Mouse (Mus musculus): ENCODE measurements around the gene Zbtb8a. TPM values are rescaled to one million over a fixed set of nuclear protein-coding genes. Genes with fewer than 3 reads are reported as not detected.
"Not testable (repeated sequence)": the region's sequence is repeated elsewhere in the genome, so short reads cannot be mapped to it uniquely, and the experiment has no call there.

Gene Zbtb8a
- polyA plus RNA-seq (2015; fragmentation: Nextera tagmentation; extraction: Ambion mirVana) = 12.3 and 13.7 TPM in 2 replicates

DNA sequence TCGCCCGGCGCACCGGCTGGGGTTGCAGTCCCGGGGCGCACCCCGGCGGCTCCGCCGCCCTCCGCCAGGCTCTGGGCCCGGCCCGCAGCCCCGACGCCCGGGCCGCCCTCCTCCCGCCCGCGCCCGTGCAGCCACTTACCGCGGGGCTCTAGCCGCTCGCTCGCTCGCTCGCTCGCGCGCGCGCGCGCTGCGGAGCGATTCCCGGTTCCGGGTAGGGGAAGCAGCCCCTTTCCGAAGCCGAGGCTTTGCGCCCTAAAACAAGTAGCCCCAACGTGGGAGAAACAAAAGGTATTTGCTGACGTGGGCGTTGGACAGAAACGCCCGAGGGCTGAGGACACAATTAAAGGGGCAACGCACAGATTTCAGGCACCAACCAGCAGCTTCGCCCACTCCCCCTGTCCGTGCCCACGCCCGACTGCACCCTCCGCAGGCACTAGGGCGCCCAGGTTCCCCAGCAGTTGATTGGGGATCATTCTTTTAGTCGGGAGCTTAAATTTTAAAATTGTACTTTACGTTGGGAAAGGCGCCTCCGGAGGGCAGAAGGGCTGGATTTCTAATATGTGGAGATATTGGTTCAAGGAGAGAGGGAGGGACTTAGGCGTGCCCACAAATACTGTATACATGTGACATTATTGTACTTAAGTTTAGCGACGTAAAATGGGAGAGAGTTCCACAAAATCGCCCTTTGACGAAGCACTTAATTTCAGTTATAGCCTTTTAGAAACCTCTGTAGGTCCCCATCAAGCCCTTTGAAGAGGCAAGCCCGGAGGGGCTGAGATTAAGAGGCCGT, at the start of gene Zbtb8a:
Gene Zbtb8a (minus strand): TSS at position 516 of the 790 bp plus-strand sequence.
- H3K36me3 ChIP-seq (ENCODE audit: insufficient read depth, low read length) = no peaks in the 10 kb centered on the region
- peak; percentile 14; the same call in 1 of the 2 replicates for TF ChIP-seq CTCF (IDR thresholded peaks at IDR 0.05; ENCODE audit: low read depth)
- H3K9me3 ChIP-seq (replicated peaks; ENCODE audit: low read length) = no peaks in the 10 kb centered on the region
- WGBS = 2% methylated on average over 53 of the region's 65 CpGs
- no peaks in the 10 kb centered on the region for H3K27me3 ChIP-seq (ENCODE audit: insufficient read depth, low read length)
- ATAC-seq (replicated peaks; ENCODE audit: low FRiP score, low read depth) = peak; percentile 74
- DNase-seq (ENCODE audit: low spot score) = peak; percentile 79
- H3K4me1 ChIP-seq (replicated peaks; ENCODE audit: insufficient read depth, low read length) = peaks cover 8% of the 10 kb centered on the region; the same call in 1 of the 2 replicates
- H3K27ac ChIP-seq = peak within 1 kb of the TSS; percentile 81
- peak within 1 kb of the TSS; percentile 94 for H3K9ac ChIP-seq (ENCODE audit: low read depth, low read length)
- peak within 1 kb of the TSS; percentile 66 for H3K4me3 ChIP-seq (replicated peaks; ENCODE audit: low read depth, low read length)
- peak within 1 kb of the TSS; percentile 85 for H3K4me2 ChIP-seq (ENCODE audit: low read length)

DNA sequence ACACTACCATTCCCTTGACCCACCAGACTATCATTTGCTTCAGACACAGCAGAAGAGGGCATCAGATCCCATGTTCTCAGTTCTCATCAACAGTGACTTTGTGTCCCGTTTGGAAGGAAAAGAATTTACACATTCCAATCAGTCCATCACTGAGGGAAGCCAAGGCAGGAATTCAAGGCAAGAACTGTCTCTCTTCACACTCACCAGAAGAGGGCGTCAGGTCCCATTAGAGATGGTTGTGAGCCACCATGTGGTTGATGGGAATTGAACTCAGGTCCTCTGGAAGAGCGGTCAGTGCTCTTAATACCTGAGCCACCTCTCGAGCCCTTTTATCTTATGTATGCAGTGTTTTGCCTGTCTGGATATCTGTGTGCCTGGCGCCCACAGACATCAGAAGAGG, 40.4 kb upstream of the Zbtb8a start:
- WGBS = 77% methylated on average over 5 of the region's 5 CpGs
- H3K4me2 ChIP-seq (ENCODE audit: low read length) = no peak overlapping the region

DNA sequence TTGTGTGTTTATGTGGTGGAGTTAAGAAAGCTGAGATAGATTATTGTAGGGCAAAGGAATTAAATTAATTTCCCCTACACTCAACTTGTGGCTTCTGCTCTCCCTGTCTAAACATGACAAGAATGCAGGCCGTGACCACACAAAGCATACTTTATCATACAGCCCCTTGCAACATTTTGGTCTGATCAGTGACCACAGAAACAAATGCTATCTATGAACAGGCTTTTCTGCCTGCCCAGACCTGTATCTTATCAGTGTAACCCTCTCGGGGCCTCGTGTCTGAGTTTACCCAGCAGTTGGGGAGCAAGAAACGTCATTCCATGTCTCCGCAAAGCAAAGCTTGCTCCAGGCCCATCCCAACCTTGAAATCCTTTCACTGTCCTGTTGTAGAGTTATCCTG, 38.6 kb upstream of the Zbtb8a start:
- no peaks in the 10 kb centered on the region for H3K4me1 ChIP-seq (replicated peaks; ENCODE audit: insufficient read depth, low read length)
- H3K27ac ChIP-seq = no peak overlapping the region
- no peaks in the 10 kb centered on the region for H3K36me3 ChIP-seq (ENCODE audit: insufficient read depth, low read length)
- no peaks in the 10 kb centered on the region for H3K27me3 ChIP-seq (ENCODE audit: insufficient read depth, low read length)
- H3K9me3 ChIP-seq (replicated peaks; ENCODE audit: low read length) = no peaks in the 10 kb centered on the region
- no peak overlapping the region for H3K9ac ChIP-seq (ENCODE audit: low read depth, low read length)
- peak; percentile 49 for DNase-seq (ENCODE audit: low spot score)
- 60% methylated on average over 5 of the region's 5 CpGs for WGBS
- H3K4me3 ChIP-seq (replicated peaks; ENCODE audit: low read depth, low read length) = no peak overlapping the region
- no peak for TF ChIP-seq CTCF (IDR thresholded peaks at IDR 0.05; ENCODE audit: low read depth)
- no peak for ATAC-seq (replicated peaks; ENCODE audit: low FRiP score, low read depth)
- no peak overlapping the region for H3K4me2 ChIP-seq (ENCODE audit: low read length)

More for the DNA sequence above, 40.4 kb upstream of the Zbtb8a start:
- Histone ChIP-seq H3K27ac (no peak overlapping the region), H3K9ac (ENCODE audit: low read depth, low read length) (no peak overlapping the region), H3K9me3 (replicated peaks; ENCODE audit: low read length) (no peaks in the 10 kb centered on the region), H3K27me3 (ENCODE audit: insufficient read depth, low read length) (no peaks in the 10 kb centered on the region), H3K4me3 (replicated peaks; ENCODE audit: low read depth, low read length) (no peak overlapping the region), H3K36me3 (ENCODE audit: insufficient read depth, low read length) (no peaks in the 10 kb centered on the region), H3K4me1 (replicated peaks; ENCODE audit: insufficient read depth, low read length) (no peaks in the 10 kb centered on the region)
- no peak for DNase-seq (ENCODE audit: low spot score)
- no peak for TF ChIP-seq CTCF (IDR thresholded peaks at IDR 0.05; ENCODE audit: low read depth)
- no peak for ATAC-seq (replicated peaks; ENCODE audit: low FRiP score, low read depth)

GRCm38 (mm10) chr4:129415892-129416291, 38.0 kb upstream of the Zbtb8a start:
- H3K4me2 ChIP-seq (ENCODE audit: low read length) = no peak overlapping the region
- no peaks in the 10 kb centered on the region for H3K9me3 ChIP-seq (replicated peaks; ENCODE audit: low read length)
- H3K4me3 ChIP-seq (replicated peaks; ENCODE audit: low read depth, low read length) = no peak overlapping the region
- no peak overlapping the region for H3K27ac ChIP-seq
- 94% methylated on average over 5 of the region's 5 CpGs for WGBS
- no peak for TF ChIP-seq CTCF (IDR thresholded peaks at IDR 0.05; ENCODE audit: low read depth)
- no peaks in the 10 kb centered on the region for H3K4me1 ChIP-seq (replicated peaks; ENCODE audit: insufficient read depth, low read length)
- no peak overlapping the region for H3K9ac ChIP-seq (ENCODE audit: low read depth, low read length)
- ATAC-seq (replicated peaks; ENCODE audit: low FRiP score, low read depth) = no peak
- DNase-seq (ENCODE audit: low spot score) = no peak
- H3K27me3 ChIP-seq (ENCODE audit: insufficient read depth, low read length) = no peaks in the 10 kb centered on the region
- H3K36me3 ChIP-seq (ENCODE audit: insufficient read depth, low read length) = no peaks in the 10 kb centered on the region

GRCm38 (mm10) chr4:129410991-129411390, 33.1 kb upstream of the Zbtb8a start:
- no peaks in the 10 kb centered on the region for H3K4me1 ChIP-seq (replicated peaks; ENCODE audit: insufficient read depth, low read length)
- H3K36me3 ChIP-seq (ENCODE audit: insufficient read depth, low read length) = no peaks in the 10 kb centered on the region
- H3K4me3 ChIP-seq (replicated peaks; ENCODE audit: low read depth, low read length) = no peak overlapping the region
- H3K27me3 ChIP-seq (ENCODE audit: insufficient read depth, low read length) = no peaks in the 10 kb centered on the region
- no peaks in the 10 kb centered on the region for H3K9me3 ChIP-seq (replicated peaks; ENCODE audit: low read length)
- H3K27ac ChIP-seq = no peak overlapping the region
- no peak overlapping the region for H3K9ac ChIP-seq (ENCODE audit: low read depth, low read length)
- TF ChIP-seq CTCF (IDR thresholded peaks at IDR 0.05; ENCODE audit: low read depth) = no peak
- ATAC-seq (replicated peaks; ENCODE audit: low FRiP score, low read depth) (no peak), DNase-seq (ENCODE audit: low spot score) (no peak)
- no peak overlapping the region for H3K4me2 ChIP-seq (ENCODE audit: low read length)

GRCm38 (mm10) chr4:129410532-129410931, 32.6 kb upstream of the Zbtb8a start:
- not testable (repeated sequence) for H3K4me2 ChIP-seq (ENCODE audit: low read length); H3K27ac ChIP-seq; ATAC-seq (replicated peaks; ENCODE audit: low FRiP score, low read depth); H3K36me3 ChIP-seq (ENCODE audit: insufficient read depth, low read length); H3K4me1 ChIP-seq (replicated peaks; ENCODE audit: insufficient read depth, low read length); H3K4me3 ChIP-seq (replicated peaks; ENCODE audit: low read depth, low read length); H3K9me3 ChIP-seq (replicated peaks; ENCODE audit: low read length); DNase-seq (ENCODE audit: low spot score); H3K27me3 ChIP-seq (ENCODE audit: insufficient read depth, low read length); H3K9ac ChIP-seq (ENCODE audit: low read depth, low read length)
- WGBS = 87% methylated on average over 3 of the region's 3 CpGs

All from kidney, postnatal 0 days (tissue).